Mouse (Mus musculus) thymus, postnatal 25 days (tissue): ENCODE measurements around the gene Dmpk.

ENCODE experiments used
- DNase-seq: peaks from one replicate; pipeline ENCODE4 v3.0.0; 2022

The Dmpk gene

GRCm38 (mm10) chr7:19075723-19076585 is 7.7 kb upstream of the Dmpk start, which contains the start of gene Dmwd:
Gene Dmwd, plus strand, starts transcription at chr7:19076227.
- DNase-seq: peak; percentile 91

DNA sequence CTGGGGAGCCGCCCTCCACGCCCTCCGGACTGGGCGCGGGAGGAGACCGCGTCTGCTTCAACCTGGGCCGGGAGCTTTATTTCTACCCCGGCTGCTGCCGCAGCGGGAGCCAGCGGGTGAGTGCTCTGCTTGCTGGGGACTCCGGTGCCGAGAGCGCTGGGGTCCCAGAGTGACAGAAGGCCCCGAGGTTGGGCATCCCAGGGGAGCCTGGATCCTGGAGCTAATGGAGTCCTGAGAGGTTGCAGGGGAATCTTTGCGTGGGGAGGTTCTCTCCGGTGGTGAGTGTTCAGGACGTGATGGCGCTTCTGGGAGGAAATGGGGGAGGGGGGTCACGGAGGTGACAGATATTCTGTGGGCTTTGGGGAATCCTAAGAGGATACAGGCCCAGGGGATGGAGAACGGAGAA is 7.1 kb upstream of the Dmpk start:
- peak; percentile 21 for DNase-seq

- DNase-seq: peak; percentile 85
Observed at GRCm38 (mm10) chr7:19077761-19078160, 5.9 kb upstream of the Dmpk start.

GRCm38 (mm10) chr7:19078732-19079131 is 4.9 kb upstream of the Dmpk start:
- no peak for DNase-seq

- DNase-seq: no peak
Observed at GRCm38 (mm10) chr7:19080451-19080950, 3.1 kb upstream of the Dmpk start.

GRCm38 (mm10) chr7:19082171-19082570 is 1.5 kb upstream of the Dmpk start:
- DNase-seq: no peak

DNA sequence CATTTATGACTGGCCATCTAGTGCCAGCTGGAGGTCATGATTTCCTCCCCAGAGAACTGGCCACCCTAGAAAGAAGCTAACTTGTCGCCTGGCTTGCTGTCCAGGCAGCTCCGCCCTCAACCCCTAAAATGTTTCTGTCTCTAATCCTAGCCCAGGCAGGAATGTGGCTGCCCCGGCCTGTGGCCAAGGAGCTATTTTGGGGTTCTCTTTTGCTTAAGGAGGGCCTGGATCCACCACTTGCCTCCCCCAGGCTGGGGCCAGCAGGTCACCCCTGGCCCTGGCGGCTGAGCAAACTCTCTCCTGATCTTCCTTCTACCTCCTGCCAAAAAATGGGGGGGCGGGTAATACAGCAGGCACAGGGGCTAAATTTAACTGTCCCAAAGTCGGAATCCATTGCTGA is 553 bp upstream of the Dmpk start:
- no peak for DNase-seq

GRCm38 (mm10) chr7:19084277-19084771 is 675 bp downstream of the Dmpk start:
- DNase-seq: no peak

DNA sequence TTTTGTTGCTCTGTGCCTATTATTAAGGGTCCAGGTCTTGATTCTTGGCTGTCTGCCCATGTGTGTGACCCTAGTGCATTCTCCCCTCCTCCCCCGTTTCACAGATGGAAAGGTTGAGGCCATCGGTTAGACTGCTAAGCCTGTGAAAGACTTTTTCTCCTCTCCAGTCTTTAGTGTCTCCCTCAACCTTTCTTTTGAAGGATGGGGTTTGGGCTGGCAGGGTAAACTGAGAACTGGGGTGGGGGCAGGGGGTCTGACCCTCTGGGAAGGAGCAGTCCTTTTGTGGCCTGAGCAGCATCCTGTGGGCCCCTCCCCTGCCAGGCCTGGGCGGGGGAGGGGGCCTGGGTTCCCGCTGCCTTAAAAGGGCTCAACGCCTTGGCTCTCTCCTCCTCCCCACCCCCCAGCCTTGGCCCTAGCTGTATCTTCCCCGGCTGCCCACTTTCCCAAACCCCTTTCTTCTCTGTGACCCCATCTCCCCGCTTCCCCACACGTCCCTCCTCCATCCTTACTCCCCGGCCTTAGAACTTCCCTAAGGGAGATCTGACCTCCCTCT is 1.3 kb downstream of the Dmpk start:
- no peak for DNase-seq

- no peak for DNase-seq
Observed at GRCm38 (mm10) chr7:19085495-19085894, 1.8 kb downstream of the Dmpk start.

DNA sequence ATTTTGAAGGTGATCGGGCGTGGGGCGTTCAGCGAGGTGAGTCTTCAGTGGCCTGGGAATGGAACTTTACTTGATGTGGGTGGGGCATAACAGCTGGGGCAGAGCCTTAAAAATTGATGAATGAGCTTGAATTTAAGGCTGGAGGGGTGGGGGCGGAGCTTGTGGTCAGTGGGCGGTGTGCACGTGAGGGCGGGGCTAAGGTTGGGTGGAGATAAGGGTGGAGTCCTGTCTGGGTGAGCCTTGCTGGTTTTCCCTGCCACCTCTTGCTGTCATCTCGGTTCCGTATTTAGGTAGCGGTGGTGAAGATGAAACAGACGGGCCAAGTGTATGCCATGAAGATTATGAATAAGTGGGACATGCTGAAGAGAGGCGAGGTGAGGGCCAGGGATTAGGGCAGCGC is 2.4 kb downstream of the Dmpk start:
- no peak for DNase-seq

- DNase-seq: no peak
Observed at GRCm38 (mm10) chr7:19086760-19087159, 3.1 kb downstream of the Dmpk start.

GRCm38 (mm10) chr7:19088813-19089212 is 5.2 kb downstream of the Dmpk start:
- peak; percentile 72 for DNase-seq

DNA sequence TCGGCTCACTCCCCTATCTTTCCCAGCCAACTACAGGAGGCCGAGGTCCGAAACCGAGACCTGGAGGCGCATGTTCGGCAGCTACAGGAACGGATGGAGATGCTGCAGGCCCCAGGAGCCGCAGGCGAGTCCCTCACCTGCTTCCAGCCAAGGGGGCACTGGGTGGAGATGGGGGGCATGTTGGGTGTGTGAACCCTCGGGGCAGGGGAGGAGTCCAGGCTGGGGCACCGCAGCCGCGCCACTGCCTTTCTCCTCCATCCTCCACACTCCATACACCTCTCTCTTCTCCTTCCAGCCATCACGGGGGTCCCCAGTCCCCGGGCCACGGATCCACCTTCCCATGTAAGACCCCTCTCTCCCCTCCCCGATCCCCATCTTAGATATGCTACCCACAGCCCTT is 8.3 kb downstream of the Dmpk start:
- DNase-seq: no peak

DNA sequence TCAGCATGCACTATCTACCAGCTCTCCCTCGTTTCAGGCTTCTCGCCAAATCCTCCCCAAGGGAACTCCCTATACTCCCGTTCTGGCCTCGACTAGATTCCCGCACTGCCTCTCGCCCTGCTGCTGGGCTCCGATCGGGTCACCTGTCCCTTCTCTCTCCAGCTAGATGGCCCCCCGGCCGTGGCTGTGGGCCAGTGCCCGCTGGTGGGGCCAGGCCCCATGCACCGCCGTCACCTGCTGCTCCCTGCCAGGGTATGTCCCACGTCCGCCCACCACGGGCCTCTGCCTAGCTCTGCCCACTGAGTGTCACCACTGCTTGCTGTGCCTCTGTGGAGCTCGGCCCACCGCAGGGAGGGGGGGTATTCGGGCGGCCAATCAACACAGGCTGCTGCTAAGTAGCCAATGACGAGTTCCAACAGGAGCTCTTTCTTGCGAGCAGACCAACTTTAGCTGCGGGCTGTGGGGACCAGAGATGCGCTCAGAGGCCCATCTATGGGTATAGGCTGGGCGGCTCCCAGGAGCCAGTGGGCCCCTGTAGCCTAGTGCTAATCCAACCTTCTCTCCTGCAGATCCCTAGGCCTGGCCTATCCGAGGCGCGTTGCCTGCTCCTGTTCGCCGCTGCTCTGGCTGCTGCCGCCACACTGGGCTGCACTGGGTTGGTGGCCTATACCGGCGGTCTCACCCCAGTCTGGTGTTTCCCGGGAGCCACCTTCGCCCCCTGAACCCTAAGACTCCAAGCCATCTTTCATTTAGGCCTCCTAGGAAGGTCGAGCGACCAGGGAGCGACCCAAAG is 8.9 kb downstream of the Dmpk start:
- DNase-seq: peak; percentile 22

DNA sequence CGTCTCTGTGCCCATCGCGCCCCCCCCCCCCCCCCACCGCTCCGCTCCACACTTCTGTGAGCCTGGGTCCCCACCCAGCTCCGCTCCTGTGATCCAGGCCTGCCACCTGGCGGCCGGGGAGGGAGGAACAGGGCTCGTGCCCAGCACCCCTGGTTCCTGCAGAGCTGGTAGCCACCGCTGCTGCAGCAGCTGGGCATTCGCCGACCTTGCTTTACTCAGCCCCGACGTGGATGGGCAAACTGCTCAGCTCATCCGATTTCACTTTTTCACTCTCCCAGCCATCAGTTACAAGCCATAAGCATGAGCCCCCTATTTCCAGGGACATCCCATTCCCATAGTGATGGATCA is 9.5 kb downstream of the Dmpk start:
- peak; percentile 93 for DNase-seq

DNA sequence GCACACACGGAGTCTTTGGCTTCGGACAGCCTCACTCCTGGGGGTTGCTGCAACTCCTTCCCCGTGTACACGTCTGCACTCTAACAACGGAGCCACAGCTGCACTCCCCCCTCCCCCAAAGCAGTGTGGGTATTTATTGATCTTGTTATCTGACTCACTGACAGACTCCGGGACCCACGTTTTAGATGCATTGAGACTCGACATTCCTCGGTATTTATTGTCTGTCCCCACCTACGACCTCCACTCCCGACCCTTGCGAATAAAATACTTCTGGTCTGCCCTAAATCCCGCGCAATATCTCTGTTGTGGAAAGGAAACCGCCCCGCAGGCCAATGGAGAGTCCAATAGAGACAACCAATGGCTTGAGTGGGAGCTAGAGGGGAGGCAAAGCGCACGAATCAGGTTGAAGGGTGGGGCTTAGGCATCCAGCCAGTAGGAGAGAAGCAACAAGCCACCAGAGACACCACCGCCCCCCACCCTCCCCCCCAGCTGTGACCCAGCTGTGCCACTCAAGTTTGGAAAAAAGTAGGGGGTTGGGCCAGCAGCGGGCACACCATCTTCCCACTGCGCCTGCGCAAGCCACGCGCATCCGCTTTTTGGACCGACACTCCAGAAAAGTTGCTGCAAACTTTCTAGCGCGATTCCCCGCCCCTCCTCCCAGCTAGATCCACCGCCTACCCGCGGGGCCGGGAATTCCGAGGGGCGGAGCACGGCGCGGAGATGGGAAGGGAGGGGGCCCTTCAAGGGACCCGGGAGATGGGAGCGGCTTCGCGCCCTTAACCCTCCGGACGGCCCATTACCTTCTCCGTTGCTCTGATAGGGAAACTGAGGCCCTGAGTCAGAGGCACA is 10.1 kb downstream of the Dmpk start:
- peak; percentile 93 for DNase-seq

DNA sequence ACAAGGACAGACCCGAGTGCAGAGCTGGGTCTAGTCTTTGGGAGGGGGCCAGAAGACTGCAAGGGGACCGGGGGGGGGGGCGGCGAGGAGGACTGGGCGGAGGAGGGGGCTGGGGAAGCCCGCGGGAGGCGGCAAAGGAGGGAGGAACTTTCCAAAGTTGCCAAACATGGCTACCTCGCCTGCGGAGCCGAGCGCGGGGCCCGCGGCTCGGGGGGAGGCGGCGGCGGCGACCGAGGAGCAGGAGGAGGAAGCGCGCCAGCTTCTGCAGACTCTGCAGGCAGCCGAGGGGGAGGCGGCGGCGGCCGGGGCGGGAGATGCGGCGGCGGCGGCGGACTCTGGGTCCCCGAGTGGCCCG is 10.8 kb downstream of the Dmpk start, which contains the start of gene Six5:
TSS of gene Six5 (plus strand) at position 124 of the 355 bp plus-strand sequence.
- DNase-seq: peak; percentile 64

DNA sequence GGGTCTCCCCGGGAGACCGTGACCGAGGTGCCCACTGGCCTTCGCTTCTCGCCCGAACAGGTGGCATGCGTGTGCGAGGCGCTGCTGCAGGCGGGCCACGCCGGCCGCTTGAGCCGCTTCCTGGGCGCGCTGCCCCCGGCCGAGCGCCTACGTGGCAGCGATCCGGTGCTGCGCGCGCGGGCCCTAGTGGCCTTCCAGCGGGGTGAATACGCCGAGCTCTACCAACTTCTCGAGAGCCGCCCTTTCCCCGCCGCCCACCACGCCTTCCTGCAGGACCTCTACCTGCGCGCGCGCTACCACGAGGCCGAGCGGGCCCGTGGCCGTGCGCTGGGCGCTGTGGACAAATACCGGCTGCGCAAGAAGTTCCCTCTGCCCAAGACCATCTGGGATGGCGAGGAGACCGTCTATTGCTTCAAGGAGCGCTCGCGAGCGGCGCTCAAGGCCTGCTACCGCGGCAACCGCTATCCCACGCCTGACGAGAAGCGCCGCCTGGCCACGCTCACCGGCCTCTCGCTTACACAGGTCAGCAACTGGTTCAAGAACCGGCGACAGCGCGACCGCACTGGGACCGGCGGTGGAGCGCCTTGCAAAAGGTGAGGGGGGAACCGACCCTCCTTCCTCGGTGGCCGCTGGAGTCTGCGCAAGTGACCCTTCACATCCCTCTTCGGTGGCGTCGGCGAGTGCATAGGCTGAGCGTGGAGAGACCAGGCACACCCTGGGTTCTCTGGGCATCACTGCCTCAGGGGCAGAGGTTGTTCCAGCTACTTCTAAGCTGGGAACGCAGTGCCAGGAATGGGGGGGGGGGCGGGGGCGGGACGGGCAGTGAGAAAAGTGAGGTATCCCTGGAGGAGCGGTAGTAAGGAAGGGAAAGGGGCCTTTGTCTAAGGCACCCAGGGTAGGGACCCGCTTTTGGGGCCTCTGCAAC is 11.4 kb downstream of the Dmpk start:
- DNase-seq: peak; percentile 48

DNA sequence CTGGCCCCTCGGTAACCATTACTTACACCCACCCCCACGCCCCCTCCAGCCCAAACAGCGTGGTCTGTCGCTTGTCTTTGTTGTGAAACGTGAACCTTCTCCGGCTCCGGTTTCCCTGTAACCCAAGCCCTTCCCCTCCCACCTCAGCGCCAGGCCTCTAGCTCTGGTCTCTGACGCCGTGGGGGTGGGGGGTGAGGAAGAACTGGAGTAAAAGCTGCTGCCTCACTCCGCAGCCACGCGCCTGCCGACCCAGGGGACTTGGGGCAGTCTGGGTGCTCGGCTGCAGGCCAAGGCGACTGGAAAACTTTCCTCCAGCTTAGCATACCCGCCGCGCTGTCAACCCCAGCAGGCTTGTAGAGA is 12.1 kb downstream of the Dmpk start:
- DNase-seq: no peak

GRCm38 (mm10) chr7:19096421-19096976 is 12.8 kb downstream of the Dmpk start:
- no peak for DNase-seq
